Mouse (Mus musculus) intestine, embryonic 14.5 days (tissue): Measurements from ENCODE around the gene Cxcr6. TPM values are rescaled to one million over a fixed set of nuclear protein-coding genes. Genes with fewer than 3 reads are reported as not detected.
A peak's percentile ranks its signal among the peaks of the same experiment; 100 is the strongest.

ENCODE experiments used
- ATAC-seq: fragments of 200-750 bp; cut with Nextera tagmentation; replicated peaks from 2 replicates; pipeline ENCODE4 v1.8.0; 2017; ENCODE audit warnings: low read depth, moderate number of reproducible peaks, moderate TSS enrichment, moderate library complexity; ENCODE audit not compliant: low FRiP score, low TSS enrichment
- DNase-seq: peaks from one replicate; pipeline ENCODE4 v3.0.0-alpha.2; 2018; ENCODE audit warnings: low spot score
- H3K27ac ChIP-seq: fragments of 300-500 bp; sonication (generic); 2 replicates; pipeline ENCODE4 v1.5.1; 2014; ENCODE audit warnings: low read depth, mild to moderate bottlenecking, control low read depth
- H3K27me3 ChIP-seq: fragments of 300-500 bp; sonication (generic); replicated peaks from 2 replicates; pipeline ENCODE4 v1.6.1; 2014; ENCODE audit warnings: low read length, control low read depth; ENCODE audit not compliant: control insufficient read depth, insufficient read depth
- H3K36me3 ChIP-seq: fragments of 300-500 bp; sonication (generic); 2 replicates; pipeline ENCODE4 v1.6.1; 2014; ENCODE audit warnings: low read length, control low read depth; ENCODE audit not compliant: control insufficient read depth, insufficient read depth
- H3K4me1 ChIP-seq: fragments of 300-500 bp; sonication (generic); replicated peaks from 2 replicates; pipeline ENCODE4 v1.6.1; 2014; ENCODE audit warnings: low read length, control low read depth, mixed read lengths; ENCODE audit not compliant: control insufficient read depth, insufficient read depth
- H3K4me2 ChIP-seq: fragments of 300-500 bp; sonication (generic); 2 replicates; pipeline ENCODE4 v1.6.1; 2014; ENCODE audit warnings: low read length
- H3K4me3 ChIP-seq: fragments of 300-500 bp; sonication (generic); 2 replicates; pipeline ENCODE4 v1.5.1; 2014; ENCODE audit warnings: low read depth, low read length, control low read depth, mixed read lengths
- H3K9ac ChIP-seq: fragments of 300-500 bp; sonication (generic); 2 replicates; pipeline ENCODE4 v1.6.1; 2014; ENCODE audit warnings: mild to moderate bottlenecking, low read length
- H3K9me3 ChIP-seq: fragments of 300-500 bp; sonication (generic); 2 replicates; pipeline ENCODE4 v1.6.1; 2016; ENCODE audit warnings: low read length, control low read depth; ENCODE audit not compliant: control insufficient read depth
- WGBS: fragments of 180-500 bp; shearing (Covaris S2); extraction: QIAGEN DNeasy Blood & Tissue Kit; methylation state at CpG from one replicate; pipeline ENCODE4 v1.1.7; 2014; 5-methylcytosine and 5-hydroxymethylcytosine counted together
- polyA plus RNA-seq: library from polyadenylated mRNA; unstranded; fragments of >200 nt; fragmentation: Nextera tagmentation; extraction: Ambion mirVana; gene quantifications from 2 replicates; pipeline ENCODE4 v1.2.1, GENCODE M21; 2014

Gene Cxcr6
- polyA plus RNA-seq, 1 experiment from 2014 or later, result 1.3 TPM

DNA sequence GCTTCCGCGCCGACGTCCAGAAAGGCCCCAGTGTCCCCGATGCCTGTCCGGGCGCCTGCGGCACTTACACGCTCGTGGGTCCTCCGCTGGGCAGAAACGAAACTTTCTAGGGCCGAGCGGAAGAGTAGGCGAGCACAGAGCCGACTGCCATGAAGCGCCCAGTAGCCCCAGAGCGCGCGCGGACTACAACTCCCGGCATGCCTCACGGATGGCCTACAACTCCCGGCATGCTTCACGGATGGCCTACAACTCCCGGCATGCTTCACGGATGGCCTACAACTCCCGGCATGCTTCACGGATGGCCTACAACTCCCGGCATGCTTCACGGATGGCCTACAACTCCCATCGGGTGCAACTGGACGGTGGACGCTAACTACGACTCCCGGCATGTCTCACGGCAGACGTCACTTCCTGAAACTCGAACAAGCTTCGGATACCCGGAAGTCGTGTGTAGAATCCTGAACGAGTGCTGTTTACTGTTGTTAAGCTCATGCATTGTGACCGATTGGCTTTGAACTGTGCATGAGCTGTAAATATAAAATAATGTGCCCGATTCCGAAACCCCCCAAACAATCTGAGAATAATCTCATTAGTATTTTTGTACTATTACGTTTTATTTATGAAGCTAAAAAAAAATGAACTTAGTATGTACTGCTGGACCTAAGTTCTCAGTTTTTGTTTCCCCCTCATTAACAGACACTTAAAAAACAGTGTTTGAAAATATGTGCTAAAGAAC, 45.6 kb downstream of the Cxcr6 start, which contains the start of gene Fyco1:
Fyco1 (minus strand) TSS at position 187 of the 736 bp plus-strand sequence.
- Histone ChIP-seq H3K9me3 (no peaks in the 10 kb centered on the region), H3K4me1 (peaks cover 7% of the 10 kb centered on the region), H3K4me2 (peak within 1 kb of the TSS; percentile 73), H3K27ac (peak within 1 kb of the TSS; percentile 88), H3K36me3 (no peaks in the 10 kb centered on the region), H3K9ac (peak within 1 kb of the TSS; percentile 81), H3K27me3 (no peaks in the 10 kb centered on the region), H3K4me3 (peak within 1 kb of the TSS; percentile 65)
- ATAC-seq (peak; percentile 97), DNase-seq (no peak)
- under 1% methylated on average over 47 of the region's 47 CpGs for WGBS

DNA sequence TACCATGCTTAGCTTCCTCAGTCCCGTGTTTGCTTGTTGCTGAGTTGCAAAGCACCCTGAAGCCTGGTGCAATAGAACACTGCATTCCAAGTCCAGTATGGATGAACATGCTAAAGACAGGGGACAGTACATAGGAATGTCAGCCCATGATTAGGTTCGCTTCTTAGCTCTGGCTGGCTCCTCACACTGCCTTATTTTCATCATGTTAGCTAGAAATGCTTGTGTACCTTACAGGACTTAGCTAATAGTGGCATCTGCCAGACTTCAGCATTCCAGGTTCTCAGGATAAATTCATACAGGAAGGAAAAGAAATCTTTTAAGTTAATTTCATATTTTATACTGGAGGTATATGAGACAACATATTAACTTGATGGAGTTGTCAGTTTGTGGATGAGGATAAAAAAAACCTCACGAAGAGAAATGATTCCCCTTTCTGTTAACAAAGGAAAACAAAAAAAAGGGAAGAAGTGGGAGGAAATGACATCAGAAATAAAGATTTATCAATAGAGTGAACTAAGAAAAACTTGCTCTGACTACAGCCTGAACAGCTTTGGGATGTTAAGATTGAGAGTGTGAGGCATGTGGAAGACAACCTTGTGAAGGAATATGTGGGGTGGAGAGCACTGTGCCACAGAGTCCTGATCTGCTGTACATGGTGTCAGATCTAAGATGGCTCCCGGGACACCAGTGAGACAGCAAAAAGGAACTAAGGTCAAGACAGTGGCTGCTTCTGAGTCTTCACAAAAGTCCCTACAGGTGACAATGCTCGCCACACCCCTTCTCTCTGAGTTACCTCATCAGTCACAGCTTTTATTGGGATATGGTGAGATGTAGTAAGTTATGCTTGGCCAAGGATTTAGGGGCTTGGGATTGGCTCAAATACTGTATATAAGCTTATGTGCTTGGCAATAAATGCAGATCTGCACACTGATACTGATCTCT, 46.4 kb downstream of the Cxcr6 start:
- Histone ChIP-seq H3K27me3 (no peaks in the 10 kb centered on the region), H3K4me3 (peak overlapping the region; percentile 42), H3K4me1 (peaks cover 7% of the 10 kb centered on the region), H3K9me3 (no peaks in the 10 kb centered on the region), H3K4me2 (peak overlapping the region; percentile 67), H3K9ac (peak overlapping the region; percentile 40), H3K27ac (no peak overlapping the region), H3K36me3 (no peaks in the 10 kb centered on the region)
- DNase-seq (no peak), ATAC-seq (peak; percentile 9; the same call in 1 of the 2 replicates)
- 63% methylated on average over 5 of the region's 5 CpGs for WGBS

DNA sequence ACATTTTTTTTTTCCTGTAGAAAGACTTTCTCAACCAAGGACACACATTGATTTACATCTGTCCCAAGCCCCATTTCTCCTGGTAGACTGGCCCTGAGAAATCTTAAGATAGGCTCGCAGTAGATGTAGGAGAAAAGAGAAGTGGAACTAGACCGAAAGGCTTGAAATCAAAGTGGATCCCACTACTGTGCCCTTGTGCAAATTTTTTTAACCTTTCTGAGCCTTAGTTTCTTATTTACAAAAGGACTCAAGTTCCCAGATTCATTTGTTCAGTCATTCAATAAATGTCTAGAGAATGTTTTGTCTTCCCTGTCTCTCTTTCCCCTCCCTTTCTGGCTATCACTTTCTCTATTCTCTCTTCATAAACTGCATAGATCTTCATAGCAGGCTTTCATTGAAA, 50.6 kb downstream of the Cxcr6 start:
- no peak overlapping the region for H3K4me2 ChIP-seq
- no peaks in the 10 kb centered on the region for H3K27me3 ChIP-seq
- H3K4me1 ChIP-seq, result no peaks in the 10 kb centered on the region
- H3K9me3 ChIP-seq, result no peaks in the 10 kb centered on the region
- no peak for ATAC-seq
- no peak overlapping the region for H3K27ac ChIP-seq
- H3K4me3 ChIP-seq, result no peak overlapping the region
- H3K36me3 ChIP-seq, result no peaks in the 10 kb centered on the region
- no peak overlapping the region for H3K9ac ChIP-seq
- WGBS, result 79% methylated on average over 2 of the region's 2 CpGs
- no peak for DNase-seq

Other genes with a start within 250 kb of the Cxcr6 start
- gene Slc6a20b, start 173.9 kb upstream of the Cxcr6 start, polyA plus RNA-seq, result 0.35 and 0.50 TPM in 2 replicates
- gene Ccr9, start 128.0 kb upstream of the Cxcr6 start, polyA plus RNA-seq, result 0.41 and 0.55 TPM in 2 replicates
- 3.3 and 3.6 TPM in 2 replicates for gene Slc6a20a, start 127.6 kb upstream of the Cxcr6 start, polyA plus RNA-seq
- gene Lztfl1, start 88.8 kb upstream of the Cxcr6 start, polyA plus RNA-seq, result 43.2 and 51.0 TPM in 2 replicates
- 12.8 and 13.8 TPM in 2 replicates for gene Fyco1, start 45.4 kb downstream of the Cxcr6 start, polyA plus RNA-seq
- 0.04 and 0.05 TPM in 2 replicates for gene Xcr1, start 55.6 kb downstream of the Cxcr6 start, polyA plus RNA-seq
- gene Ccr1, start 162.2 kb downstream of the Cxcr6 start, polyA plus RNA-seq, result 3.0 and 3.8 TPM in 2 replicates
- gene Ccr1l1, start 171.9 kb downstream of the Cxcr6 start, polyA plus RNA-seq, result not detected in 2 replicates
- gene Ccr3, start 215.5 kb downstream of the Cxcr6 start, polyA plus RNA-seq, result 0.08 TPM in 1 of 2 replicates, not detected in the other